Mouse (Mus musculus): ENCODE measurements around the gene Extl1. TPM values are rescaled to one million over a fixed set of nuclear protein-coding genes. Genes with fewer than 3 reads are reported as not detected.
A peak's percentile ranks its signal among the peaks of the same experiment; 100 is the strongest.

Gene Extl1
- polyA plus RNA-seq, 1 experiment: not detected

- H3K27me3 ChIP-seq (replicated peaks): peaks cover 80% of the 10 kb centered on the region
- H3K4me3 ChIP-seq (replicated peaks): peak overlapping the region; percentile 90
- no peaks in the 10 kb centered on the region for H3K36me3 ChIP-seq (replicated peaks; ENCODE audit: low read length)
- no peaks in the 10 kb centered on the region; the same call in 1 of the 2 replicates for H3K9me3 ChIP-seq
- no peak for TF ChIP-seq GATA1 (IDR thresholded peaks at IDR 0.05; ENCODE audit: borderline replicate concordance, low read length)
- TF ChIP-seq FLI1 (IDR thresholded peaks at IDR 0.05; ENCODE audit: low read length): no peak
- peaks cover 21% of the 10 kb centered on the region for H3K4me1 ChIP-seq
These were observed 12.3 kb downstream of the Extl1 start for GRCm38 (mm10) chr4:134371316-134371855.

- no peaks in the 10 kb centered on the region for H3K9me3 ChIP-seq
- H3K4me3 ChIP-seq (replicated peaks): peak overlapping the region; percentile 90
- no peaks in the 10 kb centered on the region for H3K36me3 ChIP-seq (replicated peaks; ENCODE audit: low read length)
- TF ChIP-seq FLI1 (IDR thresholded peaks at IDR 0.05; ENCODE audit: low read length): no peak
- peaks cover 83% of the 10 kb centered on the region for H3K27me3 ChIP-seq (replicated peaks)
- H3K4me1 ChIP-seq: peaks cover 21% of the 10 kb centered on the region
These were observed 12.9 kb downstream of the Extl1 start for GRCm38 (mm10) chr4:134370649-134371221.

- peaks cover 26% of the 10 kb centered on the region for H3K4me1 ChIP-seq
- no peaks in the 10 kb centered on the region for H3K9me3 ChIP-seq
- no peak overlapping the region for H3K4me3 ChIP-seq (replicated peaks)
- peaks cover 76% of the 10 kb centered on the region for H3K27me3 ChIP-seq (replicated peaks)
- H3K36me3 ChIP-seq (replicated peaks; ENCODE audit: low read length): no peaks in the 10 kb centered on the region
- TF ChIP-seq GATA1 (IDR thresholded peaks at IDR 0.05; ENCODE audit: borderline replicate concordance, low read length) (no peak), FLI1 (IDR thresholded peaks at IDR 0.05; ENCODE audit: low read length) (no peak)
These were observed 18.4 kb downstream of the Extl1 start for GRCm38 (mm10) chr4:134365280-134365679.

GRCm38 (mm10) chr4:134362586-134362985 is 21.1 kb downstream of the Extl1 start:
- H3K4me3 ChIP-seq (replicated peaks): peak overlapping the region; percentile 62
- H3K4me1 ChIP-seq: peaks cover 34% of the 10 kb centered on the region
- no peaks in the 10 kb centered on the region for H3K36me3 ChIP-seq (replicated peaks; ENCODE audit: low read length)
- peaks cover 64% of the 10 kb centered on the region for H3K27me3 ChIP-seq (replicated peaks)
- H3K9me3 ChIP-seq: no peaks in the 10 kb centered on the region
- TF ChIP-seq GATA1 (IDR thresholded peaks at IDR 0.05; ENCODE audit: borderline replicate concordance, low read length) (no peak), FLI1 (IDR thresholded peaks at IDR 0.05; ENCODE audit: low read length) (no peak)

GRCm38 (mm10) chr4:134362124-134362523 is 21.5 kb downstream of the Extl1 start:
- no peak overlapping the region for H3K4me3 ChIP-seq (replicated peaks)
- H3K9me3 ChIP-seq: no peaks in the 10 kb centered on the region
- H3K4me1 ChIP-seq: peaks cover 39% of the 10 kb centered on the region
- H3K27me3 ChIP-seq (replicated peaks): peaks cover 67% of the 10 kb centered on the region
- no peaks in the 10 kb centered on the region for H3K36me3 ChIP-seq (replicated peaks; ENCODE audit: low read length)
- TF ChIP-seq FLI1 (IDR thresholded peaks at IDR 0.05; ENCODE audit: low read length) (no peak), GATA1 (IDR thresholded peaks at IDR 0.05; ENCODE audit: borderline replicate concordance, low read length) (no peak)

- H3K27me3 ChIP-seq (replicated peaks): peaks cover 67% of the 10 kb centered on the region
- H3K4me3 ChIP-seq (replicated peaks): no peak overlapping the region
- peaks cover 48% of the 10 kb centered on the region for H3K4me1 ChIP-seq
- TF ChIP-seq GATA1 (IDR thresholded peaks at IDR 0.05; ENCODE audit: borderline replicate concordance, low read length): no peak
- TF ChIP-seq FLI1 (IDR thresholded peaks at IDR 0.05; ENCODE audit: low read length): no peak
- H3K36me3 ChIP-seq (replicated peaks; ENCODE audit: low read length): no peaks in the 10 kb centered on the region
- H3K9me3 ChIP-seq: no peaks in the 10 kb centered on the region
These were observed 22.4 kb downstream of the Extl1 start for GRCm38 (mm10) chr4:134361215-134361614.

GRCm38 (mm10) chr4:134359649-134360048 is 24.0 kb downstream of the Extl1 start:
- H3K9me3 ChIP-seq: no peaks in the 10 kb centered on the region
- H3K36me3 ChIP-seq (replicated peaks; ENCODE audit: low read length): no peaks in the 10 kb centered on the region
- H3K4me1 ChIP-seq: peaks cover 47% of the 10 kb centered on the region
- no peak overlapping the region for H3K4me3 ChIP-seq (replicated peaks)
- TF ChIP-seq GATA1 (IDR thresholded peaks at IDR 0.05; ENCODE audit: borderline replicate concordance, low read length) (no peak), FLI1 (IDR thresholded peaks at IDR 0.05; ENCODE audit: low read length) (no peak)
- peaks cover 57% of the 10 kb centered on the region for H3K27me3 ChIP-seq (replicated peaks)

- Histone ChIP-seq H3K9me3 (no peaks in the 10 kb centered on the region), H3K4me1 (peaks cover 48% of the 10 kb centered on the region), H3K4me3 (replicated peaks) (no peak overlapping the region), H3K36me3 (replicated peaks; ENCODE audit: low read length) (no peaks in the 10 kb centered on the region), H3K27me3 (replicated peaks) (peaks cover 43% of the 10 kb centered on the region)
- TF ChIP-seq FLI1 (IDR thresholded peaks at IDR 0.05; ENCODE audit: low read length) (no peak), GATA1 (IDR thresholded peaks at IDR 0.05; ENCODE audit: borderline replicate concordance, low read length) (no peak)
These were observed 26.2 kb downstream of the Extl1 start for GRCm38 (mm10) chr4:134357461-134357771.

GRCm38 (mm10) chr4:134356591-134357460 is 26.8 kb downstream of the Extl1 start:
- TF ChIP-seq FLI1 (IDR thresholded peaks at IDR 0.05; ENCODE audit: low read length) (no peak), GATA1 (IDR thresholded peaks at IDR 0.05; ENCODE audit: borderline replicate concordance, low read length) (no peak)
- no peaks in the 10 kb centered on the region for H3K9me3 ChIP-seq
- H3K36me3 ChIP-seq (replicated peaks; ENCODE audit: low read length): no peaks in the 10 kb centered on the region
- H3K4me3 ChIP-seq (replicated peaks): peak overlapping the region; percentile 14
- H3K27me3 ChIP-seq (replicated peaks): peaks cover 44% of the 10 kb centered on the region
- H3K4me1 ChIP-seq: peaks cover 49% of the 10 kb centered on the region

- Histone ChIP-seq H3K27me3 (replicated peaks) (peaks cover 41% of the 10 kb centered on the region), H3K4me1 (peaks cover 57% of the 10 kb centered on the region), H3K4me3 (replicated peaks) (no peak overlapping the region), H3K9me3 (no peaks in the 10 kb centered on the region), H3K36me3 (replicated peaks; ENCODE audit: low read length) (no peaks in the 10 kb centered on the region)
- TF ChIP-seq GATA1 (IDR thresholded peaks at IDR 0.05; ENCODE audit: borderline replicate concordance, low read length) (no peak), FLI1 (IDR thresholded peaks at IDR 0.05; ENCODE audit: low read length) (no peak)
These were observed 27.7 kb downstream of the Extl1 start for GRCm38 (mm10) chr4:134355841-134356452.

Measured in megakaryocyte, embryonic 14.5 days (primary cell).